9 mouse cellular contexts compared by ENCODE assay signal in the genomic region with DNA sequence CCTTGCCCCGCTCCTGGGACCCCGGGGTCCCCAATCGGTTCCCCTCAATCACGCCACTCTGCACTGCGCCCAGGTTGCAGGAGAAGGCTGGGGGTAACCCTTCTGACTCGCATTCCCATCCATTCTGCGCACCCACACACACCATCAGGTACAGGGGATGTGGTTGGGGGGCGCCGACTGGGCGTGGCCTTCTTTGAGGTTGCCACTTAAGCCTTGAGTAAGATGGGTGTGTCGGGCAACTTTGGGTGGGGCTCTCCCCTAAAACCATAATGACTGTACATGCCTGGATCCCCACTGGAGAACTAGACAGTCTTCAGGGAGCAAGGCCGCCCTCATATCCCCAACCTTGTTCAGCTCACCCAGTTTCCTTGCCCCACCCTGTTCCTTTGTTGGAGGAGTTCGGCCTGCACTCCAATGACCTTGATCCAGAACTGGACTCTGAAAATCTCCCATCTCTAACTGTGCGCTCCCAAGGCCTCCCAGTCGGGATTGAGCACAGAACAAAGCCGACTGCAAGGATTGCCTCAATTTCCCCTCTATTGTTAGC. TPM values are rescaled to one million over a fixed set of nuclear protein-coding genes. Genes with fewer than 3 reads are reported as not detected.
A peak's percentile ranks its signal among the peaks of the same experiment; 100 is the strongest.
DNase-seq lines count a peak whose midpoint lies in the region; ATAC-seq and TF ChIP-seq lines count a peak whose summit lies in the region.
"Had no signal": no experiment of that assay in that cellular context is flagged by ENCODE, and none has a peak within 500 bp of the region (broad histone marks: within the 10 kb centered on the region; RNA-seq: fewer than 3 reads in every experiment).

No protein-coding gene starts in this region.

- no peak for TF ChIP-seq CTCF in C2C12 (IDR thresholded peaks at IDR 0.05; ENCODE audit: control insufficient read depth, insufficient read depth, insufficient read length)

- H3K79me2 ChIP-seq in C2C12 (ENCODE audit: control insufficient read depth, insufficient read depth) = peaks cover 40% of the 10 kb centered on the region

- ATAC-seq in embryonic facial prominence, embryonic 11.5 days (replicated peaks; ENCODE audit: insufficient number of reproducible peaks, low FRiP score, low TSS enrichment, low read depth) = peak; percentile 3; the same call in 1 of the 2 replicates
- ATAC-seq in limb, embryonic 12.5 days (ENCODE audit: insufficient number of reproducible peaks, insufficient read depth, low FRiP score, low TSS enrichment, low read depth) = no peak

- 9% methylated on average over 16 of the region's 16 CpGs for WGBS in heart, embryonic 10.5 days
- WGBS in embryonic facial prominence, embryonic 11.5 days = 7% methylated on average over 16 of the region's 16 CpGs
- 11% methylated on average over 16 of the region's 16 CpGs for WGBS in limb, embryonic 12.5 days

- peak overlapping the region; percentile 6 for H3K9ac ChIP-seq in embryonic facial prominence, embryonic 11.5 days (replicated peaks; ENCODE audit: low read length)
- H3K9ac ChIP-seq in limb, embryonic 12.5 days (replicated peaks) = peak overlapping the region; percentile 38

- H3K4me2 ChIP-seq in embryonic facial prominence, embryonic 11.5 days (ENCODE audit: low read depth, low read length) = peak overlapping the region; percentile 57
- H3K4me2 ChIP-seq in limb, embryonic 12.5 days = peak overlapping the region; percentile 58

- H3K9me3 ChIP-seq in heart, embryonic 10.5 days = no peaks in the 10 kb centered on the region
- H3K9me3 ChIP-seq in embryonic facial prominence, embryonic 11.5 days (replicated peaks; ENCODE audit: control insufficient read depth, low read length) = no peaks in the 10 kb centered on the region
- no peaks in the 10 kb centered on the region for H3K9me3 ChIP-seq in limb, embryonic 12.5 days

- peak overlapping the region; percentile 69 for H3ac ChIP-seq in C2C12 (ENCODE audit: control insufficient read depth, insufficient read length, low read depth)

- H3K27me3 ChIP-seq in heart, embryonic 10.5 days (ENCODE audit: insufficient read depth, poor library complexity, severe bottlenecking) = peaks cover 70% of the 10 kb centered on the region
- H3K27me3 ChIP-seq in C2C12 (ENCODE audit: control insufficient read depth, insufficient read depth, insufficient read length) = no peaks in the 10 kb centered on the region
- peaks cover 45% of the 10 kb centered on the region for H3K27me3 ChIP-seq in embryonic facial prominence, embryonic 11.5 days (ENCODE audit: control insufficient read depth, insufficient read depth, low read length)
- peaks cover 69% of the 10 kb centered on the region for H3K27me3 ChIP-seq in limb, embryonic 12.5 days

- H3K4me3 ChIP-seq in heart, embryonic 10.5 days = peak overlapping the region; percentile 49
- peak overlapping the region; percentile 39 for H3K4me3 ChIP-seq in C2C12 (ENCODE audit: insufficient read depth, poor library complexity, severe bottlenecking)
- peak overlapping the region; percentile 45 for H3K4me3 ChIP-seq in embryonic facial prominence, embryonic 11.5 days (ENCODE audit: low read depth, low read length)
- H3K4me3 ChIP-seq in limb, embryonic 12.5 days (replicated peaks) = peak overlapping the region; percentile 44

- H3K27ac ChIP-seq in heart, embryonic 10.5 days = no peak overlapping the region
- H3K27ac ChIP-seq in embryonic facial prominence, embryonic 11.5 days (replicated peaks; ENCODE audit: low read depth, low read length) = no peak overlapping the region; the same call in 1 of the 2 replicates
- no peak overlapping the region for H3K27ac ChIP-seq in limb, embryonic 12.5 days
- H3K27ac ChIP-seq: macrophage had no signal

- DNase-seq in heart, embryonic 10.5 days (ENCODE audit: low spot score) = no peak
- DNase-seq in heart, adult 9 months (ENCODE audit: low spot score in 2 of 2) = no peak
- DNase-seq in embryonic facial prominence, embryonic 11.5 days (ENCODE audit: low spot score) = no peak
- DNase-seq in thymus, postnatal 4 days = peak; percentile 66
- DNase-seq in Muller cell, postnatal 12 days (ENCODE audit: inconsistent ontology term) = no peak
- DNase-seq in frontal cortex, postnatal 36 days (ENCODE audit: low spot score in 2 of 2) = no peak

- H3K4me1 ChIP-seq in heart, embryonic 10.5 days = peaks cover 55% of the 10 kb centered on the region
- no peaks in the 10 kb centered on the region for H3K4me1 ChIP-seq in embryonic facial prominence, embryonic 11.5 days (ENCODE audit: control insufficient read depth, insufficient read depth, low read length)
- peaks cover 16% of the 10 kb centered on the region for H3K4me1 ChIP-seq in limb, embryonic 12.5 days (replicated peaks)

- H3K79me3 ChIP-seq in C2C12 (ENCODE audit: low read depth) = peaks cover 3% of the 10 kb centered on the region

- no peaks in the 10 kb centered on the region; the same call in 1 of the 2 replicates for H3K36me3 ChIP-seq in heart, embryonic 10.5 days
- H3K36me3 ChIP-seq in C2C12 (ENCODE audit: control insufficient read depth, insufficient read depth) = no peaks in the 10 kb centered on the region
- no peaks in the 10 kb centered on the region for H3K36me3 ChIP-seq in embryonic facial prominence, embryonic 11.5 days (replicated peaks; ENCODE audit: control insufficient read depth, insufficient read depth, low read depth, low read length)
- no peaks in the 10 kb centered on the region for H3K36me3 ChIP-seq in limb, embryonic 12.5 days

TF ChIP-seq in C2C12, 6 proteins besides CTCF, POLR2A, EP300 and RAD21:
- no peak for TF ChIP-seq MYOG (IDR thresholded peaks at IDR 0.05; ENCODE audit: control insufficient read depth, extremely low read depth, insufficient read length)
- no peak for TF ChIP-seq MAX (IDR thresholded peaks at IDR 0.05)
- no peak for TF ChIP-seq USF1 (IDR thresholded peaks at IDR 0.05; ENCODE audit: low read depth)
- TF ChIP-seq FOSL1 (IDR thresholded peaks at IDR 0.05; ENCODE audit: insufficient read depth, low read length, poor library complexity, severe bottlenecking) = no peak
- TF ChIP-seq MYOD1 (IDR thresholded peaks at IDR 0.05; ENCODE audit: control insufficient read depth, insufficient read length, low read depth) = no peak
- TF ChIP-seq CEBPB (IDR thresholded peaks at IDR 0.05; ENCODE audit: low read depth) = no peak

RNA-seq across cellular contexts. Expression of a gene that starts 0.6 kb away (rescaled TPM):
- polyA plus RNA-seq in heart, embryonic 10.5 days (2016; fragmentation: Nextera tagmentation; extraction: Ambion mirVana) = 10.5 and 15.8 TPM in 2 replicates
- 140 TPM for polyA plus RNA-seq in C2C12 (2012; fragmentation: generic; extraction: Trizol)
- 199 and 248 TPM in 2 replicates for polyA plus RNA-seq in embryonic facial prominence, embryonic 11.5 days (2014; fragmentation: Nextera tagmentation; extraction: Ambion mirVana)
- 9.1 and 14.4 TPM in 2 replicates for polyA plus RNA-seq in limb, embryonic 12.5 days (2016; fragmentation: Nextera tagmentation; extraction: Ambion mirVana)
- polyA plus RNA-seq: macrophage had no signal

RNA-seq across cellular contexts. Expression of a gene that starts 4.9 kb away (rescaled TPM):
- polyA plus RNA-seq in heart, embryonic 10.5 days (2016; fragmentation: Nextera tagmentation; extraction: Ambion mirVana) = not detected in 2 replicates
- 0.01 TPM for polyA plus RNA-seq in C2C12 (2012; fragmentation: generic; extraction: Trizol)
- polyA plus RNA-seq in embryonic facial prominence, embryonic 11.5 days (2014; fragmentation: Nextera tagmentation; extraction: Ambion mirVana) = not detected in 2 replicates
- polyA plus RNA-seq in limb, embryonic 12.5 days (2016; fragmentation: Nextera tagmentation; extraction: Ambion mirVana) = not detected in 2 replicates
- polyA plus RNA-seq: macrophage had no signal

RNA-seq across cellular contexts. Expression of a gene that starts 11.5 kb away (rescaled TPM):
- 36.4 and 38.6 TPM in 2 replicates for polyA plus RNA-seq in heart, embryonic 10.5 days (2016; fragmentation: Nextera tagmentation; extraction: Ambion mirVana)
- 23.9 TPM for polyA plus RNA-seq in C2C12 (2012; fragmentation: generic; extraction: Trizol)
- polyA plus RNA-seq in embryonic facial prominence, embryonic 11.5 days (2014; fragmentation: Nextera tagmentation; extraction: Ambion mirVana) = 38.8 and 39.6 TPM in 2 replicates
- 40.4 and 40.6 TPM in 2 replicates for polyA plus RNA-seq in limb, embryonic 12.5 days (2016; fragmentation: Nextera tagmentation; extraction: Ambion mirVana)

RNA-seq across cellular contexts. Expression of a gene that starts 38.3 kb away (rescaled TPM):
- polyA plus RNA-seq in heart, embryonic 10.5 days (2016; fragmentation: Nextera tagmentation; extraction: Ambion mirVana) = 153 and 172 TPM in 2 replicates
- 128 TPM for polyA plus RNA-seq in C2C12 (2012; fragmentation: generic; extraction: Trizol)
- 151 TPM in 2 replicates for polyA plus RNA-seq in embryonic facial prominence, embryonic 11.5 days (2014; fragmentation: Nextera tagmentation; extraction: Ambion mirVana)
- 149 and 151 TPM in 2 replicates for polyA plus RNA-seq in limb, embryonic 12.5 days (2016; fragmentation: Nextera tagmentation; extraction: Ambion mirVana)
